Mouse (Mus musculus) yolk sac, embryonic 10.5 days (tissue): ENCODE measurements at regions not wholly inside any gene's neighbourhood (a gene's known extent, or its start where the extent isn't known, plus 50 kb on each side); places are given as distances from the start of the nearest gene placed in this dataset.

ENCODE experiments used
- DNase-seq: peaks from one replicate; pipeline ENCODE4 v3.0.0-alpha.2; 2017; ENCODE audit warnings: low spot score

- DNase-seq: no peak
These were observed 56.8 kb downstream of the Cdkn2c start for GRCm38 (mm10) chr4:109610222-109610621.

- no peak for DNase-seq
These were observed 57.2 kb downstream of the Cdkn2c start for GRCm38 (mm10) chr4:109609770-109610169.

- no peak for DNase-seq
These were observed 58.7 kb upstream of the 4930522H14Rik start for GRCm38 (mm10) chr4:109589760-109590312.

GRCm38 (mm10) chr4:109583185-109583786 lies 52.2 kb upstream of the 4930522H14Rik start:
- peak; percentile 55 for DNase-seq

- peak; percentile 14 for DNase-seq
These were observed 51.4 kb upstream of the 4930522H14Rik start for GRCm38 (mm10) chr4:109582523-109582922.
